Mouse (Mus musculus) embryo, embryonic 10.5 days (tissue): ENCODE measurements around the gene Spred1.
"Not testable (repeated sequence)": the region's sequence is repeated elsewhere in the genome, so short reads cannot be mapped to it uniquely, and the experiment has no call there.

Source experiments
- DNase-seq: peaks from one replicate; pipeline ENCODE4 v3.0.0-alpha.2; 2015; ENCODE audit warnings: low spot score

Spred1 gene

GRCm38 (mm10) chr2:117119291-117120245 is 1.6 kb upstream of the Spred1 start:
- peak; percentile 85 for DNase-seq

GRCm38 (mm10) chr2:117120246-117121211 is 645 bp upstream of the Spred1 start:
- DNase-seq: peak; percentile 97

GRCm38 (mm10) chr2:117121984-117122605 is 921 bp downstream of the Spred1 start:
- peak; percentile 49 for DNase-seq

GRCm38 (mm10) chr2:117122701-117123337 is 1.6 kb downstream of the Spred1 start:
- peak; percentile 81 for DNase-seq

- DNase-seq: no peak
These were observed 2.5 kb downstream of the Spred1 start for GRCm38 (mm10) chr2:117123701-117124100.

- no peak for DNase-seq
These were observed 3.7 kb downstream of the Spred1 start for GRCm38 (mm10) chr2:117124839-117125238.

GRCm38 (mm10) chr2:117129156-117129555 is 8.0 kb downstream of the Spred1 start:
- DNase-seq: no peak

- not testable (repeated sequence) for DNase-seq
These were observed 9.9 kb downstream of the Spred1 start for GRCm38 (mm10) chr2:117131041-117131440.

GRCm38 (mm10) chr2:117131910-117132309 is 10.7 kb downstream of the Spred1 start:
- DNase-seq: no peak

GRCm38 (mm10) chr2:117133541-117133940 is 12.4 kb downstream of the Spred1 start:
- DNase-seq: no peak

GRCm38 (mm10) chr2:117137751-117138150 is 16.6 kb downstream of the Spred1 start:
- no peak for DNase-seq

- no peak for DNase-seq
These were observed 17.8 kb downstream of the Spred1 start for GRCm38 (mm10) chr2:117138932-117139331.

- no peak for DNase-seq
These were observed 18.8 kb downstream of the Spred1 start for GRCm38 (mm10) chr2:117139977-117140376.

GRCm38 (mm10) chr2:117143106-117143505 is 21.9 kb downstream of the Spred1 start:
- no peak for DNase-seq

- no peak for DNase-seq
These were observed 24.9 kb downstream of the Spred1 start for GRCm38 (mm10) chr2:117146026-117146425.

- no peak for DNase-seq
These were observed 25.4 kb downstream of the Spred1 start for GRCm38 (mm10) chr2:117146617-117147016.

GRCm38 (mm10) chr2:117152161-117152560 is 31.0 kb downstream of the Spred1 start:
- no peak for DNase-seq

GRCm38 (mm10) chr2:117168379-117168778 is 47.2 kb downstream of the Spred1 start:
- DNase-seq: no peak

- DNase-seq: no peak
These were observed 47.9 kb downstream of the Spred1 start for GRCm38 (mm10) chr2:117169037-117169436.

- DNase-seq: no peak
These were observed 51.8 kb downstream of the Spred1 start for GRCm38 (mm10) chr2:117172981-117173380.

- no peak for DNase-seq
These were observed 54.9 kb downstream of the Spred1 start for GRCm38 (mm10) chr2:117176066-117176465.
